Mouse (Mus musculus): Measurements from ENCODE around the gene Unc5c.

GRCm38 (mm10) chr3:141748694-141749381 is 283.8 kb downstream of the Unc5c start:
- no peak for TF ChIP-seq CTCF (IDR thresholded peaks at IDR 0.05; ENCODE audit: extremely low read depth, insufficient read length, insufficient replicate concordance, low read depth, low read length)
- no peak for TF ChIP-seq POLR2A (IDR thresholded peaks at IDR 0.05; ENCODE audit: low read depth, low read length)

All from small intestine, adult 2 months (tissue).